Mouse (Mus musculus) hindbrain, embryonic 14.5 days (tissue): ENCODE measurements at regions not wholly inside any gene's neighbourhood (a gene's known extent, or its start where the extent isn't known, plus 50 kb on each side); places are given as distances from the start of the nearest gene placed in this dataset.

ENCODE experiments used
- ATAC-seq: fragments of 200-750 bp; cut with Nextera tagmentation; 2 replicates; pipeline ENCODE4 v1.8.0; 2017; ENCODE audit warnings: moderate number of reproducible peaks, mild to moderate bottlenecking, moderate TSS enrichment, moderate library complexity; ENCODE audit not compliant: low FRiP score
- DNase-seq: peaks from one replicate; pipeline ENCODE4 v3.0.0-alpha.2; 2015; ENCODE audit warnings: low spot score
- H3K27ac ChIP-seq: fragments of 300-500 bp; sonication (generic); 2 replicates; pipeline ENCODE4 v1.5.1; 2014; ENCODE audit warnings: mild to moderate bottlenecking, moderate library complexity
- H3K27me3 ChIP-seq: fragments of 300-500 bp; sonication (generic); 2 replicates; pipeline ENCODE4 v1.6.1; 2014; ENCODE audit warnings: mild to moderate bottlenecking, low read length, mixed read lengths; ENCODE audit not compliant: control insufficient read depth, insufficient read depth
- H3K36me3 ChIP-seq: fragments of 300-500 bp; sonication (generic); replicated peaks from 2 replicates; pipeline ENCODE4 v1.6.1; 2014; ENCODE audit not compliant: control insufficient read depth, insufficient read depth
- H3K4me1 ChIP-seq: fragments of 300-500 bp; sonication (generic); replicated peaks from 2 replicates; pipeline ENCODE4 v1.6.1; 2014; ENCODE audit warnings: antibody characterized with exemption, low read length, mixed read lengths; ENCODE audit not compliant: control insufficient read depth, insufficient read depth
- H3K4me2 ChIP-seq: fragments of 300-500 bp; sonication (generic); replicated peaks from 2 replicates; pipeline ENCODE4 v1.6.1; 2014; ENCODE audit warnings: mild to moderate bottlenecking, moderate library complexity
- H3K4me3 ChIP-seq: fragments of 300-500 bp; sonication (generic); replicated peaks from 2 replicates; pipeline ENCODE4 v1.5.1; 2014; ENCODE audit warnings: mild to moderate bottlenecking, low read length
- H3K9ac ChIP-seq: fragments of 300-500 bp; sonication (generic); 2 replicates; pipeline ENCODE4 v1.6.1; 2014
- H3K9me3 ChIP-seq: fragments of 300-500 bp; sonication (generic); 2 replicates; pipeline ENCODE4 v1.6.1; 2016; ENCODE audit warnings: low read length; ENCODE audit not compliant: control insufficient read depth
- WGBS: fragments of 180-500 bp; shearing (Covaris S2); extraction: QIAGEN DNeasy Blood & Tissue Kit; methylation state at CpG from one replicate; pipeline ENCODE4 v1.1.7; 2014; 5-methylcytosine and 5-hydroxymethylcytosine counted together

DNA sequence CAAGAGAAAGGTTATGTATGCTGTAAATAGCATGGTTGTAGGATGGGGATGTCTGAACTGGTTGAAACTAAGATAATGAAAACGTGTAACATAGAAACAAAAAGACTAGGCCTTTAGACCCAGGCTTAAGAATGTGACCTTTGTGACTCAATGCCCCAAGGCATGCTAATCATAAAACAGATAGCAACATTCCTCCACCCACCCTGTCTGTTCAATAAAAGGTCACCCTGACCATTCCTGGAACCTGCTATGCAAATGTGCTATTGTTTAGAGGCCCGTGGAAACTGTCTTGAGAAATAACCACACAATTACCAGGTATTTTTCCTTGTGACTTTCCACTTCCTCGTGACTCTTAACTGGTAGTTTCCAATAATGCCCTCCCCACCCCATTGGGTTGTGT, 288.3 kb upstream of the Alcam start:
- Histone ChIP-seq H3K4me2 (no peak overlapping the region), H3K27ac (no peak overlapping the region), H3K4me3 (no peak overlapping the region), H3K9me3 (no peaks in the 10 kb centered on the region), H3K27me3 (no peaks in the 10 kb centered on the region), H3K4me1 (no peaks in the 10 kb centered on the region), H3K9ac (no peak overlapping the region), H3K36me3 (no peaks in the 10 kb centered on the region)
- ATAC-seq (no peak), DNase-seq (no peak)
- 67% methylated on average over 3 of the region's 3 CpGs for WGBS

DNA sequence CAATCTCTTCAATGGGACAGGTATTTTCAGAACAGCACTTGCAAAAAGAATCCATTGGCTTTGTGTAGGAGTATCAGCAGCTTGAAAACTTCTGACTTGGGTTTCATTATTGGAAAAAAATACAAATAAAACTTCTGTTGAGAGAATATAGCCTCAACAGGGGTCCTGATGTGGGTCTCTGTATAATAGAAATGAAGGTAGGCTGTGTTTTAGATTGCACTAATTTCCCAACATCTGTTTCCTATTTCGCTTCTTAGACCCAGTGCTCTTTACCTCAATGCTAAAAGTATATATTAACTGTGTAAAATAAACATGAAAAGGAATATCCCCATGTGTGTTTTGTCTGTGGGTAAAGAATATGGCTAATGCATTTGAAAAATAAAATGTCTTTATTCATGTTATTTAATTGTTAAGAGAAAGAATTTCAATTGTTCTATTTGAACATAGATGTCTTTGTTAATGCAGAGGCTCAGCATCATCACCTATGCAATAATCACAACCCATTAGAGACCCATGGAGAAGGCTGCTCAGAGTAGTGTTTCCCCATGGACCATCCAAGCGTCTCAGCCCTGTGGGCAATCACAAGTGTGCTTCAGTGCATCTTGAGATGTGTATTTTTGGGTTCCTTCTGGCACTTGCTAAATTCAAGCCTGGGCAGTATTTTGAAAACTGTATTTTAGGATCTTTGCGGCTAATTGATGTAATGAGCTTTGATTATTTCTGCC, 272.4 kb upstream of the Alcam start:
- H3K36me3 ChIP-seq = no peaks in the 10 kb centered on the region
- peaks cover 5% of the 10 kb centered on the region; the same call in 1 of the 2 replicates for H3K9me3 ChIP-seq
- ATAC-seq (no peak), DNase-seq (no peak)
- H3K4me1 ChIP-seq = no peaks in the 10 kb centered on the region
- no peak overlapping the region for H3K4me2 ChIP-seq
- no peak overlapping the region for H3K4me3 ChIP-seq
- H3K27ac ChIP-seq = no peak overlapping the region
- 88% methylated on average over 3 of the region's 3 CpGs for WGBS
- H3K27me3 ChIP-seq = no peaks in the 10 kb centered on the region
- no peak overlapping the region for H3K9ac ChIP-seq

DNA sequence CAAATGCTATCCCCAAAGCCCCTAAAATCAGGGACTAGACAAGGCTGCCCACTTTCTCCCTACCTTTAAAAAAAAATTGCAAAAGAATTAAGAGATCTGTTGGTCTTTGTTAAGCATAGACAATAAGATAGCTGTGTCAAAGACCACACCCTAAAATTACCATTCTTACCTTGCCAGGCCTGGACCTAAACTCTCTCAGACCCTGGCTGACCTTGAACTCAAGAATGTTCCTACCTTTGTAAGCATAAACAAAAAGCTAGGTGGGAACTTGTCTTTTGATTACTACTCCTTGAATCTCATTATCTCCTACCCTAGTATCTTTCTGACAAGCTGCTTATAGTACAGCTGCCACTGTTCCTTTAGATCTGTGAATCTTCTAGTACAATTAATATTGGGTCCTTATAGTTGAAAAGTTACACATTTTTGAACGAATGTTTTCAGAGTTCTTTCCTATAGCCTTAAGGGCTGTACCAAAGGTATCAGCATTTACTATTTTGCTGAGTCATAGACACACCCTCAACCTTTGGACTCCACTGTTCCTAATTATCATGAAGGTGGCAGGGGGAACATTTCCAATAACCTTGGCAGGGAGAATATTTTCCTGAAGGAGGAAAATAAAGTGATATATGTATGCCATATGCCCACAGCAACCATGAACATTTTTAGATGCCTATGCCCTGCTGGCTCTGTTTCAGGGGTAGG, 264.5 kb upstream of the Alcam start:
- Histone ChIP-seq H3K9ac (no peak overlapping the region), H3K27ac (no peak overlapping the region), H3K4me2 (no peak overlapping the region), H3K4me1 (no peaks in the 10 kb centered on the region), H3K4me3 (no peak overlapping the region), H3K9me3 (no peaks in the 10 kb centered on the region), H3K36me3 (no peaks in the 10 kb centered on the region), H3K27me3 (no peaks in the 10 kb centered on the region)
- ATAC-seq (no peak), DNase-seq (no peak)
- 95% methylated on average over 1 of the region's 1 CpGs for WGBS

DNA sequence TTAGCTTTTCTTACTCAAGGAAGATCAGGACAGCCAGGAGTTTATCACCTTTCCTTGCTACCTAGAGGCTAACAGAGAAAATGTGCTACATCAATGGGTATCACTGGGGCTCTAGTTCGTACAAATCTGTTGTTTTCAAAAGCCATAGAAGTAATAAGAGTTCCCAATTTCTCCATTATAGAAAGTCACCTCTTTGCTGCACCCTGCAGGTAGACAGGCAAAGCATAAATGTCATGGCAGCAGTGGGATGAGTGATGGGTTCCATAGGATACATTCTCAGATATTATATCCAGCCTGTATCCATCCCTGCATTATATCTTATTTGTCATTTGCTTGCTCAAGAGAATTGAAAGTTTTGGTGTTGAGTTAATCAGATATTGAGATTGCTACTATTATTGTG, 236.4 kb upstream of the Alcam start:
- Histone ChIP-seq H3K36me3 (no peaks in the 10 kb centered on the region), H3K4me1 (no peaks in the 10 kb centered on the region), H3K9ac (no peak overlapping the region), H3K4me3 (no peak overlapping the region), H3K27ac (no peak overlapping the region), H3K9me3 (no peaks in the 10 kb centered on the region), H3K27me3 (no peaks in the 10 kb centered on the region), H3K4me2 (no peak overlapping the region)
- DNase-seq = no peak
- ATAC-seq = no peak
- WGBS = 91% methylated on average over 1 of the region's 1 CpGs

DNA sequence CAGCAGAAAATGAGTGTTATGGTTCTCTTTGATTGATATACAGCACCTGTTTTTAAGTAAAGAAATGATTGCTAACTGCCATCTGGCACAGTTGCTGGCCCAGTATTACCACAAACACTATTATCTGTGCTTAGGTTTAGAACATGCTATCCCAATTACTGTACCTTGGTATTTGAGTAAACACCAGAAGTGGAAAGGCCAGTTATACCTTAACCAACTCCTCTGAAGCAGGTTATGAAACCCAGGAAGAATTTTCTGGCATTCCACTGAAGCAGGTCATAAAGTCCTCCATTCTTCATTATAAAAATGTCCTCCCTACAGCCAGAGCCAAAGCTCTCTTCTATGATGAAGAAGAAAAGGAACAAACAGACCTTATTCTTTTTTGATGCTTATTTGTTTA, 201.0 kb upstream of the Alcam start:
- DNase-seq (no peak), ATAC-seq (no peak)
- Histone ChIP-seq H3K9me3 (no peaks in the 10 kb centered on the region), H3K4me1 (no peaks in the 10 kb centered on the region), H3K9ac (no peak overlapping the region), H3K4me3 (no peak overlapping the region), H3K36me3 (no peaks in the 10 kb centered on the region), H3K27ac (no peak overlapping the region), H3K4me2 (no peak overlapping the region), H3K27me3 (no peaks in the 10 kb centered on the region)
